Mouse (Mus musculus) MEL (cell line): Measurements from ENCODE around the gene Fscn1.
A peak's percentile ranks its signal among the peaks of the same experiment; 100 is the strongest.

Source experiments
- CTCF ChIP-seq, 3 experiments: IDR thresholded peaks in 2 of 3; conservative IDR thresholded peaks in 1 of 3; 2 replicates each; pipeline ENCODE4 v1.5.1; 2011 to 2012; ENCODE audit warnings: low read length in 3 of 3, low read depth in 2 of 3, mild to moderate bottlenecking in 2 of 3, improper control_type of control experiment in 1 of 3, inconsistent platforms in 1 of 3, mixed read lengths in 1 of 3, moderate library complexity in 1 of 3; ENCODE audit not compliant: control insufficient read depth in 1 of 3, insufficient read depth in 1 of 3, poor library complexity in 1 of 3, severe bottlenecking in 1 of 3
- EP300 ChIP-seq, 2 experiments: IDR thresholded peaks; 2 replicates each; pipeline ENCODE4 v1.6.1; 2011; ENCODE audit warnings: improper control_type of control experiment in 2 of 2, low read length in 2 of 2, low read depth in 1 of 2, mild to moderate bottlenecking in 1 of 2
- JUND ChIP-seq: IDR thresholded peaks from 2 replicates; pipeline ENCODE4 v1.6.1; 2011; ENCODE audit warnings: low read depth, mild to moderate bottlenecking, improper control_type of control experiment, low read length
- POLR2A ChIP-seq, 2 experiments: IDR thresholded peaks; 2 replicates each; pipeline ENCODE4 v1.6.1; 2011 to 2012; ENCODE audit warnings: low read length in 2 of 2, mild to moderate bottlenecking in 2 of 2, control low read depth in 1 of 2, improper control_type of control experiment in 1 of 2, low read depth in 1 of 2, moderate library complexity in 1 of 2; ENCODE audit not compliant: control insufficient read depth in 1 of 2, insufficient read depth in 1 of 2, poor library complexity in 1 of 2
- TCF12 ChIP-seq: IDR thresholded peaks from 2 replicates; pipeline ENCODE4 v1.6.1; 2014; ENCODE audit warnings: low read depth, mild to moderate bottlenecking, inconsistent platforms, low read length, improper control_type of control experiment, moderate library complexity

DNA sequence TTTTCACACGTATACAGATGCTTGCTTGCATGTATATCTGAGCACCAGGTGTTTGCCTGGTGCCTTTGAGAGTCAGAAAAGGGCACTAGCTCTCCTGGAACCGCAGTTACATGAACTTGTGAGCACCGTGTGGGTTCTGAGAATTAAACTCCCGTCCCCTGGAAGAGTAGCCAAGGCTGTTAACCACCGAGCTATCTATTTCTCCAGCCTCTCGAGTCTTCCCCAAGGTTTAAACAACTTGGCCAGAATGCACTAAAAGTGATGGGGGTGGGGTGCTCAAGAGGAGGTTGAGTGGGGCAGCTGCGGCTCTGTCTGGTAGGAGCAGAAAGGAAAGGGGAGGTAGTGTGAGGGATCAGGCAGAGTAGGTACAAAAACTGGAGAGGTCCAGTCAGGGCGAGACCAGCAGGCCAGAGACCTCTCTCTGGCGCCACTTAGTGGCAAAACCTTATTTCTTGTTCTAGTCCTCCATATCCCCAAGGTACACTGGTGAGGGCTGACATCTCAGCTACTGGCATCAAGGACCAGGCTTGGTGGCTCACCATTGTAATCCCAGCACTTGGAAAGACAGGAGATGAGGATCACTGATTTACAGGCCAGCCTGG lies 28.0 kb upstream of the Fscn1 start:
- TF ChIP-seq POLR2A (IDR thresholded peaks at IDR 0.05; ENCODE audit: control insufficient read depth in 1 of 2, insufficient read depth in 1 of 2, low read depth in 1 of 2, low read length in 2 of 2, poor library complexity in 1 of 2) (no peak; a peak in 1 of 4 replicates), EP300 (IDR thresholded peaks at IDR 0.05; ENCODE audit: low read depth in 1 of 2, low read length in 2 of 2) (peak in 1 of 2 experiments; percentile 63; a peak in 2 of 4 replicates), CTCF (IDR thresholded peaks at IDR 0.05 in 2 of 3, conservative IDR thresholded peaks at IDR 0.05 in 1 of 3; ENCODE audit: control insufficient read depth in 1 of 3, insufficient read depth in 1 of 3, low read depth in 2 of 3, low read length in 3 of 3, poor library complexity in 1 of 3, severe bottlenecking in 1 of 3) (peak; percentile 69 to 78 (median 69)), JUND (no peak), TCF12 (peak; percentile 45; the same call in 1 of the 2 replicates)
